Mouse (Mus musculus) urinary bladder, postnatal 36 days (tissue): ENCODE results near the gene Myef2.
"Not testable (repeated sequence)": the region's sequence is repeated elsewhere in the genome, so short reads cannot be mapped to it uniquely, and the experiment has no call there.

Source experiments
- DNase-seq, 2 experiments: peaks; one replicate each; pipeline ENCODE4 v3.0.0; 2022; ENCODE audit warnings: low spot score in 2 of 2, mixed read lengths in 1 of 2

Myef2 gene

GRCm38 (mm10) chr2:125123477-125123852, at the start of gene Myef2:
Gene Myef2, minus strand, starts transcription at chr2:125123661.
- DNase-seq: peak; percentile 55 to 74

DNA sequence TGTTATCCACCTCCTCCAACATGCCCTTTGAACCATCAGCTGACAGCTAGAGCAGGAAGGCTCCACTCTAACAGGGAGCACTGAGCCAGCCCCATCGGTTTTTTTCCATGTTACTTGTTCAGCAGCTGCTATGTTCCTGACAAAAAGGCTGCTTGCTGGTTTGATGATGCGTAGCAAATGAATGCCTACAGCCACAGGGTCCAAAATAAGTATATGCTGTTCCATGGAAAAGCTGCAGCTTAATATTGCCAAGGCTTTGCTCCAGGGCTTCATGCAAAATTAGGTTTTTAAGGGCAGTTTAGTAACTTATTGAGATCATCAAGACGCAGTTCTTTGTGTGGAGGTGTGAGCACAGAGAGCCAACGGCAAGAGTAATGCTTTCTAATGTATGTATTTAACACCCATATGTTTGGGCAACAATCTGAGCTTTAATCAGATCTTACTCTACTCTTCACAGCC, 38.6 kb upstream of the Myef2 start:
- no peak for DNase-seq

DNA sequence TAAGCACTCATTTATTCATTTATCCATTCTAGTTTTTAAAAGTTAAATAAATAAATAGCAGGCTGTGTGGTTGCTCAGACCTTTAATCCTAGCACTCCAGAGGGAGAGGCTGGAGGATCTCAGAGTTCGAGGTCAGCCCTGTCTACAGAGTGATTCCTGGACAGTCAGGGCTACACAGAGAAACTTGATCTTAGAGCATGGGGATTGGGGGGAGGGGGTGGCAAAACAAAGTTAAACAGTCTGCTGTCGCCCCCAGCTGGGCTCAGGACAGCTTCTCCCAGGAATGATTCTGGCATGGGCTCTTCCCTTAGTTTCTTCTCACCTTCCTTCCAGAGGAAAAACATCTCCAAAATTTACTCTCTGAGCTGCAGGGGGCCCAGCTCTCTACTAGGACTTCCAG, 32.0 kb upstream of the Myef2 start:
- no peak for DNase-seq

DNA sequence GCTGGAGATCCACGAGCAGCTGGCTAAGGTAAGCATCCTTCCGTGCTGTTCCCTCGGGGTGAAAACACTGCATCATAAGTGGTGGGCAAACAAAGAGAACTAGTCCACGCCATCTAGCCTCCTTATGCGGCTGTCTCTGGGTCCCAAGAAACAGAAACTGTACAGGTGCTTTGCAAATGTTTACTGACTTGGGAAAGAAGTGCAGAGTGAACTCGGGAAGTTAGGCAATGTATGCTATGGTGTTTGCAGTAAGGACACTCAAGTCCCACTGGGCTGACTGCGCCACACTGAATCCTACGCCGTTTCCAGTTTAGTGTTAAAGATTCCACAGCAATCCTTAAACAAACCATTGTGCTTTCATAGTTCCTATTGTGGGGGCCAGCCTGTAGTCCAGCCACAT, 30.8 kb upstream of the Myef2 start:
- DNase-seq: no peak

- no peak for DNase-seq
Measured at GRCm38 (mm10) chr2:125152388-125152787, 28.9 kb upstream of the Myef2 start, which contains the start of gene Slc12a1. Gene Slc12a1, plus strand, starts transcription at chr2:125152505.

DNA sequence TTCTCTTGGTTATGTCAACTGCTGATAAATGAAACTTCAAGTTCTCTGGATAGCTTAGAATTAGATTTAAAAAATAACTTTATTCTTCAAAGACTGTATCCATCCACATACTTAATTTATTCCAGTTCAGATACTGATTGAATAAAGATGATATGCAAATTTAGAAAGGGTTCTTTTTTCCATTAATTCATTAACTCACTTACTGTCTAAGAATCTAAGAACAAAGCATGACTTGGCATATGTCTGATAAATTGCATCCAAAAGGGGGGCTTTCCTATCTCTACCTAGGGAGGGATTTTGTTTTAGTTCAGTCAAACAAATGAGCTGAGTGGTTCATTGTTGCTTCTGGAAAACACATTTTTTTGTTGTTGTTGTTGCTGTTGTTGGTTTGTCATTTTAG, 18.9 kb upstream of the Myef2 start:
- no peak for DNase-seq

DNA sequence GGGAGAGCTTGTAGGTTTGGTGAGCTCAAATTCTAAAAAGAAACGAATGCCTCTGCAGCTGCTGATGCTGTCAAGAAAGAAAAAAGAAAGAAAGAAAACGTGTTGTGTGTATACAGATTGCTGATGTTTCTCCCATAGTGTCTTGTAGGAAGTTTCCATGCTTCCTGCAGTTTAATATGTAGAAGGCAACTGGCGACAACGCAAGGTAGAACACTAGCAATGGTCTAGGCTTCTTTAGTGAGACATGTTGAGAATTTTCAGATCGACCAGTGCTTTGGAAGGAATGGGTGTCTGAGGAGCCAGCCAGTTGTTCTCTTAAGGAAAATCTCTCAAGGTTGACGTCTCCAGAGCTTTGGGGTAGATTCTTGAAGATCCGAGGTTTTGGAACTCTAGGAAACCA, 13.4 kb upstream of the Myef2 start:
- DNase-seq: no peak

GRCm38 (mm10) chr2:125135903-125136811, 12.7 kb upstream of the Myef2 start, which contains the start of gene Ctxn2:
Gene Ctxn2, plus strand, starts transcription at chr2:125136692.
- DNase-seq: peak; percentile 52 to 65

- no peak for DNase-seq
Measured at GRCm38 (mm10) chr2:125134113-125134512, 10.7 kb upstream of the Myef2 start.

DNA sequence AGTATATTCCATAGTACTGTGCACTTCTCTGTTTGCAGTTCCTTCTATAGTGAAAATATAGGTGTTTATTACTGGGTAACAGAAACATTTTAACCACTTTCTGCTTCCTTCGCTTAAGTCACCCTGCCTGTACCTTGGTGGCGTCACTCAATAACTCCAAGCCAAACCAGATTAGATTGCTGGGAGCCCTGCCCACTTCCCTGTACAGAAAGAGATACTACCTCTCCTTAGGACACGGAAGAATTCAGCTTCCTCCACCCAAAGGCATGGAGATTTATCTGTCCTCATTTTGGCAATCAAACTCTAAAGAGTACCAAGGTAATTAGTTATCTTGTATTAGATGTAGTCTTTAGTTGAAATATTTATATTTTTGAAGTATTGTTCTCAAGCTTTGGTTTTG, 3.3 kb upstream of the Myef2 start:
- DNase-seq: no peak

DNA sequence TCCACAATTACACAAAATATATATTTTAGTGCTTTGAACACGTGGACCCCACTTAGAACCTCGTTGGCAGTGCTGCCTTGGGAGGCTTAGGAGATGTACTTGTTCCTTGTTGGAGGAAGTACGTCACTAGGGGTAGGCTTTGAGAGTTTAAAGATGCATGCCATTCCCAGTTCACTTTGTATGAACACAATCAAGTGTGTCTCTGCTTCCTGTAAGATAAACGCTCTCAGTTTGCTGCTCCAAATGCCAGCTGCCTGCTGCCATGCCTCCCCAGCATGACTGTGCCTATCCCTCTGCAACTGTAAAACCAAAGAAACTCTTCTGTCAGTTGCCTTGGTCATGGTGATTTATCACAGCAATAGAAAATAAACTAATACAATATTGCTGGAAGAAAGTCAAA, 2.4 kb upstream of the Myef2 start:
- DNase-seq: no peak

DNA sequence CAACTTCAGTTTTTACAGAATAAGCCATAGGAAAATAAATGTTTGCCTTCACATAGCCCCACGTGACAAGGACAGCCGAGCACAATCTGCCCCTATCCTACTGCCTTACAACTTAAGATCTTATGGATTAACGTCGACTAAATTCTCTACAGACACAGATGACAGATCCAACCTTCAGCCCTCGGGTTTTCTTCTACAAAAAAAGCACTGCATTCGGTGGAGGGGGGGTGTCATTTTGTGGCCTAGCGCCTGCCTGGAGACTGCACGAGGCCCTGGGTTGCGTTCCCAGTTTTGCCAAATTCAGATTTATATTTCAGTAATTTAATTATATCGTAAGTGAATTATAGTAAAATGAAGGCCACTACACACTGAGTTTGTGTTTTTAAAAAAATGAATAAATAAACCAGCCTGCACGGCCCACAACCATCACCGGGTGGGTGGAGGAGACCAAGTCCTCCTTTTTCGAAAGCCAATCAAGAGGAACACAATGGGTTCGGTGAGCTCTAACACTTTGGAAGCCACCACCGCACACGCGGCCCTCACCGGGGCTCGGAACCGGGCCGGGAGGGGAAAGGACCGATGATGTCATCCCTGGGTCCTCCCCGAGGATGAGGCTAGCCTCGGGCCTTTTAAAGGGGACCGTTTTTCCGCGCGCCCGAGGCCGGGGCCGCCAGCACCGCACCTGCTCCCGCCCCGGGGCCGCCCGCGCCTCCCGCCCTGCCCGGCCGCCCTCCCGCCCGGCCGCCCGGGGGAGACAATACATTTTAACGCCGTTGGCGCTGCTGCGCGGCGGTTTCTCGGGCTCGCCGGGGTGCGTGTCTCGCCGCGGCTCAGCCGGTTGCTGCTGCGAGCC, 611 bp downstream of the Myef2 start:
- peak; percentile 20 to 44 for DNase-seq

DNA sequence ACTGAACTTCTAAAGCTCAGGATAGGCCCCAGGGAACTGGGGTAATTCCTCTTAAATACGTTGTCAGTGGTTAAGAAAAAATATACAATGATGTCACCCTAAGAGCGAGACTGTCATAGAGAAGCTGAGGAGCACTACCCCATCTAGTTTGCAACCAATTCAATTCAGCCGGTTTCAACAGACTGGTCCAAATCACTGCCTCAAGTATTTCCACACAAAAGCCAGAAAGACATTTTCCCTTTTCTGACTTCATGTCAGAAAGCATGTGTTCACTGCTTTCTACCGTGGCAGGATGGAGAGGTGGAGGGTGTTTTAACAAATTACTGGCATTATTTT, 1.2 kb downstream of the Myef2 start:
- no peak for DNase-seq

DNA sequence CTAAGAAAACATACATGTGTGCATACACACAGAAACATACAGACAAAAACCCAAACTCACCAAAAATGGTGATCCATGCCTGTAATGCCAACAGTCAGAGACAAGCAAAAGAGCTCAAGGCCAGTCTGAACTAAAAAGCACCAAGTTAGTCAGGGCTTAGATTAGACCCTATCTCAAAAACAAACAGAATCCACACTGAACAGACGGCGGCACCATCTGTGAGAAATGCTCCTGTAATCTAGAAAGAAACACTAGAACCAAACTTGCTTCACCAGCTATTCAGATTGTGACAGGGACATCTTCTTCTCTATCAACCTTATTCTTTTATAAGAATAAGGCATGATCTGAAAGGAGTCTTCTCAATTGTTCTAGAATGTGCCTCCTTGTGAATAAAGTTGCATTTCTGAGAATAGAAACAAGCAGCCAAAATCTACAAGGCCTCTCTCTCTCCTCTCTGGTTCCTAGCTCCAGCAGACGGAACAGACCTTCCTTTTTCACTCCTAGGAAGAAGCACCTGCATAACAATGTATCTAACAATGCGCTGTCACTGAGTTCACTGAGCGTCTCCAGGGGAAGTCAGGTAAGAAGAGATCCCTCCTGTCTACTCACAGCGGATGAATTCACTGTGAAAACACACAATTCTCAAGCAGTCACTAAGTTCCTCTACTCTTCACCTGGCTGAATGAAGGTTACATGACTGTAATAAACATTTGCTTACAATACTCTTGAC, 3.9 kb downstream of the Myef2 start:
- no peak for DNase-seq

GRCm38 (mm10) chr2:125106536-125106935, 16.9 kb downstream of the Myef2 start:
- DNase-seq: not testable (repeated sequence)

DNA sequence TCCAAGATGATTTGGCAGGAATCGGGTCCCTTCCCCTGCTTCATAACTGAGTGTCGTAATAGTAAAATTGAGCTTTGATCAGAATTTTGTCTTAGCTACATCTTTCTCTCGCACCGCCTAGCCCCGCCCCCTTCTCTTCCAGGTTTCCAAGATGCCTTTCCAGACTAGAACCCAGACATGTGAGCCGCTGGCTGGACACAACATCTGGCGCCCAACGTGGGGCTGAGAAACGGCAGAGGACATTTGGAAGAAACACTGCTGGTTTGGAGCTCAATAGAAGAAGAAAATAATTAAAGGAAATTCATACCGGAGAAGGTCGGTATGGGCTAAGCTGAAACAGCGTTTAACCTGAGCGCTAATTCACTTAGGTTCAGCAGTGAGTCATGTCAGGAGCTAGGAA, 19.0 kb downstream of the Myef2 start:
- not testable (repeated sequence) for DNase-seq

- not testable (repeated sequence) for DNase-seq
Measured at GRCm38 (mm10) chr2:125092123-125092522, 31.3 kb downstream of the Myef2 start.

DNA sequence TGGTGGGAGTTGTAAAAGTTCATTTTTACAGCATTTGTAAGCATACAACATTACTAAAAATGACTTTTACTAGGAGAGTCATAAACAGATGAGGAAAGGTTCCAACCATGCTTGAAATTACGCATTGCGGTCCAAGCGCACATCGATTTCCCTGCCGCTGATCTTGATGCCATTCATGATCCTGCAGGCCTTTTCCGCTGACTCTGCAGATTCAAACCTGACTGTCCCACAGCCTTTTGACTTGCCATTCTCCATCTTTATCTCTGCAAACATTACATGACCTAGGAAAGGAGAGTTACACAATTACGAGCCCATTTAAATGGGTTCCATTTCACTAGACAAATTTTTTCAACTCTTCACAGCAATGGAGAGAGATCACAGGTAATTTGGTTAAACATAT, 34.7 kb downstream of the Myef2 start:
- no peak for DNase-seq

- DNase-seq: no peak
Measured at GRCm38 (mm10) chr2:125083879-125084278, 39.6 kb downstream of the Myef2 start.

DNA sequence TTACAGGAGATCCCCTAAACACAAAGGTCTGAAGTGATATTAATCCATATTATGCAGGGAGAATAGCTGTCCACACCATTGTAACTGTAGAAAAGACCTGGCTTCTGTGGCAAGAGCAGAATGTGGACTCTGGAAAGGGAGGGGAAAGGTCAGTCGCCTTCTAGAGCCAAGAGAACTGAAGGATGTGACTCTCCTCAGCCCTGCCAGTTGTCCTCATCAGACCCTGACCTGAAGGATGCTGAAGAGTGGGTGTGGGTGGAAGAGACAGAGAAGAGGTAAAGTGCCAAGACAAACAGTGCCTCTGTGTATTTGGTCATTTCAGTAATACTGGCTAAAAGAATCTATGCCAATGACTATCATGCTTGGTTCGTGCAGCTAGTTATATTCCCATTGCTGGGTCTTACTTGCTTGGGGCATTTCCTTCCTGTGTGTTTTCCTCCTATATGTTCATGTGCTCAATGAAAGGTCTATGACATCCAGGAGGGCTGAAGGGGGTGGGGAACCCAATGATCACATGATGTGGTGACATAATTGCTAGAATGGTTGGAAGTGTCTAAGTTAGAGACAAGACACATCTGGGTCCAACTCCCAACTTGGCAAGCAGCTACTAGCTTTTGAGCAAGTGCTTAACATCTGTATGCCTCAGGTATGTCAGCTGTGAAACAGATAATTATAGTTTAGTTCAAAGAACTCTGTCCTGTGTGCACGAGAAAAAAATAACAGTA, 50.2 kb downstream of the Myef2 start:
- no peak for DNase-seq

- DNase-seq: no peak
Measured at GRCm38 (mm10) chr2:125068696-125069095, 54.8 kb downstream of the Myef2 start.
